Mouse (Mus musculus): ENCODE results near the gene Myl12a.
"Not testable (repeated sequence)": the region's sequence is repeated elsewhere in the genome, so short reads cannot be mapped to it uniquely, and the experiment has no call there.

Myl12a gene

GRCm38 (mm10) chr17:70989991-70990390 lies 12.7 kb downstream of the Myl12a start:
- DNase-seq (ENCODE audit: low spot score), result no peak

- no peak for DNase-seq (ENCODE audit: low spot score)
Measured at GRCm38 (mm10) chr17:70989430-70989829, 13.2 kb downstream of the Myl12a start.

GRCm38 (mm10) chr17:70988337-70988767 lies 14.3 kb downstream of the Myl12a start:
- DNase-seq (ENCODE audit: low spot score), result no peak

- DNase-seq (ENCODE audit: low spot score), result no peak
Measured at GRCm38 (mm10) chr17:70986831-70987660, 15.6 kb downstream of the Myl12a start.

GRCm38 (mm10) chr17:70986355-70986740 lies 16.3 kb downstream of the Myl12a start:
- DNase-seq (ENCODE audit: low spot score), result no peak

- no peak for DNase-seq (ENCODE audit: low spot score)
Measured at GRCm38 (mm10) chr17:70985501-70986354, 16.9 kb downstream of the Myl12a start.

GRCm38 (mm10) chr17:70979345-70980223 lies 23.1 kb downstream of the Myl12a start:
- no peak for DNase-seq (ENCODE audit: low spot score)

- DNase-seq (ENCODE audit: low spot score), result no peak
Measured at GRCm38 (mm10) chr17:70977799-70978198, 24.9 kb downstream of the Myl12a start.

GRCm38 (mm10) chr17:70974065-70974464 lies 28.6 kb downstream of the Myl12a start:
- not testable (repeated sequence) for DNase-seq (ENCODE audit: low spot score)

- DNase-seq (ENCODE audit: low spot score), result no peak
Measured at GRCm38 (mm10) chr17:70973398-70973797, 29.3 kb downstream of the Myl12a start.

GRCm38 (mm10) chr17:70971206-70971605 lies 31.5 kb downstream of the Myl12a start:
- DNase-seq (ENCODE audit: low spot score), result no peak

GRCm38 (mm10) chr17:70968606-70969191 lies 34.0 kb downstream of the Myl12a start:
- no peak for DNase-seq (ENCODE audit: low spot score)

GRCm38 (mm10) chr17:70967646-70968045 lies 35.0 kb downstream of the Myl12a start:
- DNase-seq (ENCODE audit: low spot score), result no peak

- DNase-seq (ENCODE audit: low spot score), result no peak
Measured at GRCm38 (mm10) chr17:70967191-70967590, 35.5 kb downstream of the Myl12a start.

GRCm38 (mm10) chr17:70966126-70966525 lies 36.6 kb downstream of the Myl12a start:
- DNase-seq (ENCODE audit: low spot score), result no peak

GRCm38 (mm10) chr17:70965281-70965680 lies 37.4 kb downstream of the Myl12a start:
- no peak for DNase-seq (ENCODE audit: low spot score)

- peak; percentile 100 for DNase-seq (ENCODE audit: low spot score)
Measured at GRCm38 (mm10) chr17:70963546-70963945, 39.1 kb downstream of the Myl12a start.

GRCm38 (mm10) chr17:70951266-70951665 lies 51.4 kb downstream of the Myl12a start:
- DNase-seq (ENCODE audit: low spot score), result no peak

GRCm38 (mm10) chr17:70949171-70949570 lies 53.5 kb downstream of the Myl12a start:
- no peak for DNase-seq (ENCODE audit: low spot score)

GRCm38 (mm10) chr17:70948721-70949120 lies 54.0 kb downstream of the Myl12a start:
- no peak for DNase-seq (ENCODE audit: low spot score)

- no peak for DNase-seq (ENCODE audit: low spot score)
Measured at GRCm38 (mm10) chr17:70943779-70944178, 58.9 kb downstream of the Myl12a start.

Data from ovary, postnatal 14 days (tissue).